Mouse (Mus musculus): Measurements from ENCODE around the gene Chst11. TPM values are rescaled to one million over a fixed set of nuclear protein-coding genes. Genes with fewer than 3 reads are reported as not detected.

Chst11 gene
- polyA plus RNA-seq, 1 experiment from 2014 or later = 3.7 TPM

GRCm38 (mm10) chr10:83189071-83189470, 203.8 kb downstream of the Chst11 start:
- Histone ChIP-seq H3K27me3 (peaks cover 6% of the 10 kb centered on the region; the same call in 1 of the 2 replicates), H3K4me3 (no peak overlapping the region), H3K27ac (no peak overlapping the region), H3K9me3 (no peaks in the 10 kb centered on the region), H3K4me1 (peaks cover 14% of the 10 kb centered on the region), H3K9ac (no peak overlapping the region), H3K4me2 (no peak overlapping the region), H3K36me3 (peaks cover 8% of the 10 kb centered on the region; the same call in 1 of the 2 replicates)
- ATAC-seq (ENCODE audit: insufficient number of reproducible peaks, low FRiP score, low TSS enrichment, low read depth) = no peak
- WGBS = 95% methylated on average over 5 of the region's 5 CpGs

GRCm38 (mm10) chr10:83191476-83191875, 206.2 kb downstream of the Chst11 start:
- no peak for ATAC-seq (ENCODE audit: insufficient number of reproducible peaks, low FRiP score, low TSS enrichment, low read depth)
- 96% methylated on average over 17 of the region's 17 CpGs for WGBS
- H3K27me3 ChIP-seq = no peaks in the 10 kb centered on the region
- no peak overlapping the region for H3K27ac ChIP-seq
- no peak overlapping the region for H3K4me3 ChIP-seq
- peaks cover 12% of the 10 kb centered on the region for H3K4me1 ChIP-seq
- no peak overlapping the region for H3K9ac ChIP-seq
- no peak overlapping the region for H3K4me2 ChIP-seq
- H3K36me3 ChIP-seq = peaks cover 8% of the 10 kb centered on the region; the same call in 1 of the 2 replicates
- H3K9me3 ChIP-seq = no peaks in the 10 kb centered on the region

- Histone ChIP-seq H3K27ac (no peak overlapping the region), H3K4me2 (no peak overlapping the region), H3K9ac (no peak overlapping the region), H3K36me3 (peaks cover 8% of the 10 kb centered on the region; the same call in 1 of the 2 replicates), H3K4me1 (peaks cover 8% of the 10 kb centered on the region), H3K27me3 (no peaks in the 10 kb centered on the region), H3K4me3 (no peak overlapping the region), H3K9me3 (no peaks in the 10 kb centered on the region)
- WGBS = 64% methylated on average over 6 of the region's 6 CpGs
- no peak for ATAC-seq (ENCODE audit: insufficient number of reproducible peaks, low FRiP score, low TSS enrichment, low read depth)
These were observed 206.7 kb downstream of the Chst11 start for GRCm38 (mm10) chr10:83191982-83192381.

GRCm38 (mm10) chr10:83197690-83198336, 212.5 kb downstream of the Chst11 start:
- Histone ChIP-seq H3K4me1 (0 out of 2 replicates have a peak, but pooled peaks cover 6% of the 10 kb centered on the region), H3K27ac (no peak overlapping the region), H3K4me3 (no peak overlapping the region), H3K36me3 (no peaks in the 10 kb centered on the region), H3K27me3 (no peaks in the 10 kb centered on the region), H3K4me2 (no peak overlapping the region), H3K9ac (no peak overlapping the region), H3K9me3 (no peaks in the 10 kb centered on the region)
- 50% methylated on average over 11 of the region's 11 CpGs for WGBS
- no peak for ATAC-seq (ENCODE audit: insufficient number of reproducible peaks, low FRiP score, low TSS enrichment, low read depth)

GRCm38 (mm10) chr10:83198692-83199091, 213.4 kb downstream of the Chst11 start:
- no peak for ATAC-seq (ENCODE audit: insufficient number of reproducible peaks, low FRiP score, low TSS enrichment, low read depth)
- 77% methylated on average over 5 of the region's 5 CpGs for WGBS
- no peak overlapping the region for H3K4me2 ChIP-seq
- H3K27ac ChIP-seq = no peak overlapping the region
- H3K4me1 ChIP-seq = 0 out of 2 replicates have a peak, but pooled peaks cover 9% of the 10 kb centered on the region
- H3K27me3 ChIP-seq = no peaks in the 10 kb centered on the region
- no peaks in the 10 kb centered on the region for H3K36me3 ChIP-seq
- H3K9ac ChIP-seq = no peak overlapping the region
- H3K9me3 ChIP-seq = no peaks in the 10 kb centered on the region
- no peak overlapping the region for H3K4me3 ChIP-seq

- Histone ChIP-seq H3K4me1 (0 out of 2 replicates have a peak, but pooled peaks cover 9% of the 10 kb centered on the region), H3K9ac (no peak overlapping the region), H3K36me3 (no peaks in the 10 kb centered on the region), H3K4me3 (no peak overlapping the region), H3K4me2 (no peak overlapping the region), H3K27me3 (no peaks in the 10 kb centered on the region), H3K9me3 (no peaks in the 10 kb centered on the region), H3K27ac (no peak overlapping the region)
- no peak for ATAC-seq (ENCODE audit: insufficient number of reproducible peaks, low FRiP score, low TSS enrichment, low read depth)
- 70% methylated on average over 9 of the region's 9 CpGs for WGBS
These were observed 214.0 kb downstream of the Chst11 start for GRCm38 (mm10) chr10:83199290-83199689.

- H3K9ac ChIP-seq = no peak overlapping the region
- no peaks in the 10 kb centered on the region for H3K36me3 ChIP-seq
- no peaks in the 10 kb centered on the region for H3K27me3 ChIP-seq
- H3K27ac ChIP-seq = no peak overlapping the region
- H3K4me1 ChIP-seq = 0 out of 2 replicates have a peak, but pooled peaks cover 3% of the 10 kb centered on the region
- 80% methylated on average over 7 of the region's 7 CpGs for WGBS
- ATAC-seq (ENCODE audit: insufficient number of reproducible peaks, low FRiP score, low TSS enrichment, low read depth) = no peak
- H3K4me3 ChIP-seq = no peak overlapping the region
- no peaks in the 10 kb centered on the region for H3K9me3 ChIP-seq
- H3K4me2 ChIP-seq = no peak overlapping the region
These were observed 216.2 kb downstream of the Chst11 start for GRCm38 (mm10) chr10:83201525-83201924.

GRCm38 (mm10) chr10:83202906-83203702, 217.8 kb downstream of the Chst11 start:
- no peaks in the 10 kb centered on the region for H3K27me3 ChIP-seq
- H3K4me1 ChIP-seq = 0 out of 2 replicates have a peak, but pooled peaks cover 3% of the 10 kb centered on the region
- no peak overlapping the region for H3K9ac ChIP-seq
- 84% methylated on average over 14 of the region's 14 CpGs for WGBS
- H3K4me2 ChIP-seq = no peak overlapping the region
- no peak for ATAC-seq (ENCODE audit: insufficient number of reproducible peaks, low FRiP score, low TSS enrichment, low read depth)
- H3K4me3 ChIP-seq = no peak overlapping the region
- no peak overlapping the region for H3K27ac ChIP-seq
- no peaks in the 10 kb centered on the region for H3K9me3 ChIP-seq
- no peaks in the 10 kb centered on the region for H3K36me3 ChIP-seq

- H3K4me3 ChIP-seq = no peak overlapping the region
- no peak for ATAC-seq (ENCODE audit: insufficient number of reproducible peaks, low FRiP score, low TSS enrichment, low read depth)
- peaks cover 6% of the 10 kb centered on the region; the same call in 1 of the 2 replicates for H3K4me1 ChIP-seq
- no peaks in the 10 kb centered on the region for H3K9me3 ChIP-seq
- no peaks in the 10 kb centered on the region for H3K36me3 ChIP-seq
- H3K4me2 ChIP-seq = no peak overlapping the region
- WGBS = 69% methylated on average over 7 of the region's 7 CpGs
- no peak overlapping the region for H3K27ac ChIP-seq
- no peak overlapping the region for H3K9ac ChIP-seq
- H3K27me3 ChIP-seq = no peaks in the 10 kb centered on the region
These were observed 223.1 kb downstream of the Chst11 start for GRCm38 (mm10) chr10:83208436-83208835.

GRCm38 (mm10) chr10:83209388-83209787, 224.1 kb downstream of the Chst11 start:
- Histone ChIP-seq H3K9me3 (no peaks in the 10 kb centered on the region), H3K36me3 (no peaks in the 10 kb centered on the region), H3K27ac (no peak overlapping the region), H3K4me3 (no peak overlapping the region), H3K27me3 (no peaks in the 10 kb centered on the region), H3K9ac (no peak overlapping the region), H3K4me1 (peaks cover 6% of the 10 kb centered on the region; the same call in 1 of the 2 replicates), H3K4me2 (no peak overlapping the region)
- ATAC-seq (ENCODE audit: insufficient number of reproducible peaks, low FRiP score, low TSS enrichment, low read depth) = no peak
- WGBS = 46% methylated on average over 12 of the region's 12 CpGs

GRCm38 (mm10) chr10:83210122-83210521, 224.8 kb downstream of the Chst11 start:
- Histone ChIP-seq H3K9me3 (no peaks in the 10 kb centered on the region), H3K4me3 (no peak overlapping the region), H3K9ac (no peak overlapping the region), H3K36me3 (no peaks in the 10 kb centered on the region), H3K27ac (no peak overlapping the region), H3K4me2 (no peak overlapping the region), H3K4me1 (peaks cover 9% of the 10 kb centered on the region; the same call in 1 of the 2 replicates), H3K27me3 (no peaks in the 10 kb centered on the region)
- 55% methylated on average over 16 of the region's 16 CpGs for WGBS
- no peak for ATAC-seq (ENCODE audit: insufficient number of reproducible peaks, low FRiP score, low TSS enrichment, low read depth)

GRCm38 (mm10) chr10:83210968-83211583, 225.8 kb downstream of the Chst11 start:
- no peak overlapping the region for H3K4me2 ChIP-seq
- no peak for ATAC-seq (ENCODE audit: insufficient number of reproducible peaks, low FRiP score, low TSS enrichment, low read depth)
- no peaks in the 10 kb centered on the region for H3K36me3 ChIP-seq
- H3K27me3 ChIP-seq = no peaks in the 10 kb centered on the region
- H3K27ac ChIP-seq = no peak overlapping the region
- WGBS = 67% methylated on average over 6 of the region's 6 CpGs
- no peak overlapping the region for H3K4me3 ChIP-seq
- H3K9me3 ChIP-seq = no peaks in the 10 kb centered on the region
- H3K4me1 ChIP-seq = peaks cover 9% of the 10 kb centered on the region; the same call in 1 of the 2 replicates
- no peak overlapping the region for H3K9ac ChIP-seq

All from limb, embryonic 15.5 days (tissue).